Mouse (Mus musculus) CH12.LX (cell line): ENCODE results near the gene Gm17018. TPM values are rescaled to one million over a fixed set of nuclear protein-coding genes. Genes with fewer than 3 reads are reported as not detected.

Experiments
- DNase-seq: peaks from one replicate; pipeline ENCODE4 v3.0.0-alpha.2; 2013; ENCODE audit errors: extremely low read depth
- H3K27ac ChIP-seq: 2 replicates; pipeline ENCODE4 v1.5.1; 2012; ENCODE audit warnings: low read depth, mild to moderate bottlenecking, control low read depth, moderate library complexity; ENCODE audit not compliant: insufficient read depth
- H3K27me3 ChIP-seq: replicated peaks from 2 replicates; pipeline ENCODE3; 2012; ENCODE audit warnings: inconsistent platforms
- H3K36me3 ChIP-seq, 2 experiments: replicated peaks in 1 of 2; 2 replicates each; pipeline versions ENCODE3 to v1.6.1; 2012; ENCODE audit warnings: inconsistent platforms in 1 of 2, low read length in 1 of 2, mild to moderate bottlenecking in 1 of 2, mixed read lengths in 1 of 2, moderate library complexity in 1 of 2; ENCODE audit not compliant: control insufficient read depth in 1 of 2, insufficient read depth in 1 of 2
- H3K4me1 ChIP-seq, 2 experiments: 2 replicates each; pipeline ENCODE4 v1.6.1; 2012; ENCODE audit warnings: inconsistent platforms in 1 of 2, moderate library complexity in 1 of 2; ENCODE audit not compliant: insufficient read depth in 2 of 2, control insufficient read depth in 1 of 2
- H3K4me2 ChIP-seq: 2 replicates; pipeline ENCODE4 v1.6.1; 2012; ENCODE audit warnings: low read depth, mild to moderate bottlenecking, control low read depth; ENCODE audit not compliant: poor library complexity, insufficient read depth, severe bottlenecking
- H3K4me3 ChIP-seq, 3 experiments: fragments of 150-350 bp in 1 of 3; sonication (generic) in 1 of 3; replicated peaks in 1 of 3; 2 replicates each; pipeline versions ENCODE3 to v1.5.1; 2011 to 2012; ENCODE audit warnings: low read depth in 2 of 3, low read length in 2 of 3, mild to moderate bottlenecking in 2 of 3, moderate library complexity in 2 of 3, control low read depth in 1 of 3, improper control_type of control experiment in 1 of 3, inconsistent platforms in 1 of 3, mixed read lengths in 1 of 3; ENCODE audit not compliant: poor library complexity in 1 of 3
- H3K79me2 ChIP-seq: replicated peaks from 2 replicates; pipeline ENCODE4 v1.6.1; 2012; ENCODE audit warnings: mild to moderate bottlenecking, moderate library complexity; ENCODE audit not compliant: control insufficient read depth, poor library complexity, insufficient read depth, severe bottlenecking; ENCODE audit errors: extremely low read depth
- H3K9ac ChIP-seq: 2 replicates; pipeline ENCODE4 v1.6.1; 2012; ENCODE audit warnings: low read depth, mild to moderate bottlenecking, control low read depth, moderate library complexity; ENCODE audit not compliant: insufficient read depth
- H3K9me3 ChIP-seq: replicated peaks from 2 replicates; pipeline ENCODE3; 2012; ENCODE audit warnings: low read length, inconsistent platforms, mixed read lengths
- BHLHE40 ChIP-seq: IDR thresholded peaks from 2 replicates; pipeline ENCODE4 v1.6.1; 2011; ENCODE audit warnings: mild to moderate bottlenecking, low read depth, low read length, improper control_type of control experiment
- CHD1 ChIP-seq: IDR thresholded peaks from 2 replicates; pipeline ENCODE4 v1.6.1; 2012; ENCODE audit warnings: low read depth, low read length, improper control_type of control experiment, inconsistent platforms
- CHD2 ChIP-seq: IDR thresholded peaks from 2 replicates; pipeline ENCODE4 v1.6.1; 2011; ENCODE audit warnings: low read length, improper control_type of control experiment
- ELF1 ChIP-seq: IDR thresholded peaks from 2 replicates; pipeline ENCODE4 v1.6.1; 2014; ENCODE audit warnings: low read depth, mild to moderate bottlenecking, inconsistent platforms, low read length, improper control_type of control experiment
- EP300 ChIP-seq: IDR thresholded peaks from 2 replicates; pipeline ENCODE4 v1.6.1; 2011; ENCODE audit warnings: low read length, improper control_type of control experiment
- ETS1 ChIP-seq: conservative IDR thresholded peaks from 2 replicates; pipeline ENCODE4 v1.6.1; 2012; ENCODE audit warnings: low read depth, mild to moderate bottlenecking, inconsistent platforms, low read length, improper control_type of control experiment, moderate library complexity
- GABPA ChIP-seq: IDR thresholded peaks from 2 replicates; pipeline ENCODE4 v1.6.1; 2012; ENCODE audit warnings: low read depth, low read length, improper control_type of control experiment, inconsistent platforms; ENCODE audit not compliant: insufficient replicate concordance
- IRF4 ChIP-seq: IDR thresholded peaks from 2 replicates; pipeline ENCODE4 v1.6.1; 2014; ENCODE audit warnings: low read depth, mild to moderate bottlenecking, inconsistent platforms, low read length, improper control_type of control experiment
- JUN ChIP-seq: IDR thresholded peaks from 2 replicates; pipeline ENCODE4 v1.6.1; 2011; ENCODE audit warnings: low read depth, mild to moderate bottlenecking, low read length, improper control_type of control experiment, moderate library complexity; ENCODE audit not compliant: insufficient read depth
- JUND ChIP-seq: conservative IDR thresholded peaks from 2 replicates; pipeline ENCODE4 v1.6.1; 2011; ENCODE audit warnings: low read depth, low read length, improper control_type of control experiment
- KAT2A ChIP-seq: IDR thresholded peaks from 2 replicates; pipeline ENCODE4 v1.6.1; 2012; ENCODE audit warnings: low read length, improper control_type of control experiment, inconsistent platforms; ENCODE audit not compliant: insufficient replicate concordance
- MEF2A ChIP-seq: IDR thresholded peaks from 2 replicates; pipeline ENCODE4 v1.6.1; 2014; ENCODE audit warnings: low read depth, mild to moderate bottlenecking, inconsistent platforms, low read length, improper control_type of control experiment, borderline replicate concordance
- NRF1 ChIP-seq: IDR thresholded peaks from 2 replicates; pipeline ENCODE4 v1.6.1; 2014; ENCODE audit warnings: low read depth, mild to moderate bottlenecking, inconsistent platforms, low read length, improper control_type of control experiment, moderate library complexity
- POLR2A ChIP-seq: IDR thresholded peaks from 2 replicates; pipeline ENCODE4 v1.6.1; 2011; ENCODE audit warnings: low read depth, mild to moderate bottlenecking, improper control_type of control experiment, low read length
- RCOR1 ChIP-seq: conservative IDR thresholded peaks from 2 replicates; pipeline ENCODE4 v1.6.1; 2012; ENCODE audit warnings: low read depth, mild to moderate bottlenecking, inconsistent platforms, low read length, improper control_type of control experiment
- SIN3A ChIP-seq: IDR thresholded peaks from 2 replicates; pipeline ENCODE4 v1.6.1; 2012; ENCODE audit warnings: low read length, improper control_type of control experiment, inconsistent platforms
- SMC3 ChIP-seq: IDR thresholded peaks from 2 replicates; pipeline ENCODE4 v1.6.1; 2011; ENCODE audit warnings: low read depth, low read length, improper control_type of control experiment
- TBP ChIP-seq: conservative IDR thresholded peaks from 2 replicates; pipeline ENCODE4 v1.6.1; 2011; ENCODE audit warnings: low read depth, low read length, improper control_type of control experiment
- TCF12 ChIP-seq: IDR thresholded peaks from 2 replicates; pipeline ENCODE4 v1.6.1; 2014; ENCODE audit warnings: low read depth, mild to moderate bottlenecking, inconsistent platforms, low read length, improper control_type of control experiment
- UBTF ChIP-seq: IDR thresholded peaks from 2 replicates; pipeline ENCODE4 v1.6.1; 2012; ENCODE audit warnings: low read depth, mild to moderate bottlenecking, inconsistent platforms, low read length, improper control_type of control experiment, moderate library complexity
- ZC3H11A ChIP-seq: IDR thresholded peaks from 2 replicates; pipeline ENCODE4 v1.6.1; 2012; ENCODE audit warnings: low read depth, mild to moderate bottlenecking, inconsistent platforms, low read length, improper control_type of control experiment
- ZNF384 ChIP-seq: IDR thresholded peaks from 2 replicates; pipeline ENCODE4 v1.6.1; 2012; ENCODE audit warnings: low read depth, low read length, improper control_type of control experiment, inconsistent platforms
- dilution Hi-C: fragments of 300-500 bp; cut with MboI; formaldehyde crosslinking; loops from 2 replicates; pipeline ENCODE4 v1.14.3; 2020; ENCODE audit warnings: low sequenced_read_pairs; ENCODE audit not compliant: extremely low pct_unique_long_range_greater_than_20kb, extremely low pct_ligation_motif_present
- in situ Hi-C: fragments of 300-500 bp; cut with MboI; formaldehyde crosslinking; loops from 3 replicates; pipeline ENCODE4 v1.14.3; 2019; ENCODE audit warnings: low sequenced_read_pairs, low pct_ligation_motif_present, low pct_unique_long_range_greater_than_20kb, mixed read lengths
- polyA plus RNA-seq: library from polyadenylated mRNA; unstranded; fragments of >175 nt; gene quantifications from 2 replicates; pipeline ENCODE4 v1.2.1, GENCODE M21; 2012; ENCODE audit warnings: low read depth; ENCODE audit not compliant: insufficient read length
- total RNA-seq, 2 experiments: library from RNA; depleted of rRNA; stranded (reverse); fragments of 300-350 nt in 1 of 2; fragments of >200 nt in 1 of 2; gene quantifications; 2 replicates each; pipeline ENCODE4 v1.2.3; 2012 to 2014

The Gm17018 gene
- total and polyA plus RNA-seq, 3 experiments, result 18.5 to 40.4 (median 34.4) TPM

- Histone ChIP-seq H3K27me3 (no peaks in the 10 kb centered on the region), H3K27ac (no peak overlapping the region), H3K9ac (no peak overlapping the region), H3K79me2 (no peaks in the 10 kb centered on the region), H3K4me2 (no peak overlapping the region), H3K4me1 (peaks cover 0 to 11% of the 10 kb centered on the region in 2 experiments; a peak in 3 of 4 replicates), H3K4me3 (no peak overlapping the region), H3K9me3 (no peaks in the 10 kb centered on the region), H3K36me3 (peaks cover 0 to 15% of the 10 kb centered on the region in 2 experiments)
- dilution Hi-C loops, result no loop called here
- TF ChIP-seq NRF1 (no peak), ETS1 (no peak), TCF12 (no peak), CHD2 (no peak), JUND (no peak), BHLHE40 (no peak), ZNF384 (no peak), RCOR1 (no peak), IRF4 (no peak), CHD1 (no peak), GABPA (no peak)
- TF ChIP-seq, all 38 proteins: peak for 0
- no peak for DNase-seq
- in situ Hi-C loops, result no loop called here
These were observed 31.3 kb downstream of the Gm17018 start for GRCm38 (mm10) chr19:45591704-45592103.

- no peaks in the 10 kb centered on the region for H3K9me3 ChIP-seq
- peaks cover 0 to 8% of the 10 kb centered on the region in 2 experiments; a peak in 2 of 4 replicates for H3K4me1 ChIP-seq
- no peaks in the 10 kb centered on the region for H3K79me2 ChIP-seq
- dilution Hi-C loops (no loop called here), in situ Hi-C loops (no loop called here)
- H3K27me3 ChIP-seq, result no peaks in the 10 kb centered on the region
- H3K27ac ChIP-seq, result no peak overlapping the region
- peaks cover 0 to 7% of the 10 kb centered on the region in 2 experiments for H3K36me3 ChIP-seq
- TF ChIP-seq ELF1 (no peak), SIN3A (no peak), IRF4 (no peak), KAT2A (no peak), BHLHE40 (no peak), JUN (no peak), ZC3H11A (no peak), NRF1 (no peak), TBP (no peak), CHD1 (no peak), SMC3 (no peak), UBTF (no peak), TCF12 (no peak), RCOR1 (no peak), ZNF384 (no peak), POLR2A (no peak), EP300 (no peak), MEF2A (no peak)
- no peak overlapping the region for H3K4me3 ChIP-seq
- H3K9ac ChIP-seq, result no peak overlapping the region
- no peak overlapping the region for H3K4me2 ChIP-seq
- DNase-seq, result no peak
These were observed 32.5 kb downstream of the Gm17018 start for GRCm38 (mm10) chr19:45592916-45593315.
